Mouse (Mus musculus): Measurements from ENCODE around the gene Irf1. TPM values are rescaled to one million over a fixed set of nuclear protein-coding genes. Genes with fewer than 3 reads are reported as not detected.
A peak's percentile ranks its signal among the peaks of the same experiment; 100 is the strongest.

Irf1 gene
- polyA plus RNA-seq, 1 experiment from 2014 or later = 3.6 TPM

- no peak overlapping the region; the same call in 1 of the 2 replicates for H3K27ac ChIP-seq
- DNase-seq (ENCODE audit: low spot score) = no peak
- H3K4me1 ChIP-seq (replicated peaks) = peaks cover 39% of the 10 kb centered on the region
- 78% methylated on average over 8 of the region's 8 CpGs for WGBS
- no peaks in the 10 kb centered on the region for H3K9me3 ChIP-seq
- H3K4me3 ChIP-seq = no peak overlapping the region
- H3K36me3 ChIP-seq = no peaks in the 10 kb centered on the region
- no peaks in the 10 kb centered on the region for H3K27me3 ChIP-seq (ENCODE audit: insufficient read depth, poor library complexity, severe bottlenecking)
Measured at GRCm38 (mm10) chr11:53795813-53796212, 26.0 kb downstream of the Irf1 start.

- no peak overlapping the region for H3K4me3 ChIP-seq
- DNase-seq (ENCODE audit: low spot score) = no peak
- peaks cover 39% of the 10 kb centered on the region for H3K4me1 ChIP-seq (replicated peaks)
- 71% methylated on average over 12 of the region's 12 CpGs for WGBS
- peak overlapping the region; percentile 31; the same call in 1 of the 2 replicates for H3K27ac ChIP-seq
- no peaks in the 10 kb centered on the region for H3K9me3 ChIP-seq
- H3K36me3 ChIP-seq = no peaks in the 10 kb centered on the region
- no peaks in the 10 kb centered on the region for H3K27me3 ChIP-seq (ENCODE audit: insufficient read depth, poor library complexity, severe bottlenecking)
Measured at GRCm38 (mm10) chr11:53796409-53797151, 26.8 kb downstream of the Irf1 start.

GRCm38 (mm10) chr11:53797386-53797920, 27.6 kb downstream of the Irf1 start:
- H3K4me3 ChIP-seq = no peak overlapping the region
- H3K36me3 ChIP-seq = no peaks in the 10 kb centered on the region
- no peak for DNase-seq (ENCODE audit: low spot score)
- no peaks in the 10 kb centered on the region for H3K27me3 ChIP-seq (ENCODE audit: insufficient read depth, poor library complexity, severe bottlenecking)
- no peak overlapping the region for H3K27ac ChIP-seq
- no peaks in the 10 kb centered on the region for H3K9me3 ChIP-seq
- peaks cover 39% of the 10 kb centered on the region for H3K4me1 ChIP-seq (replicated peaks)
- WGBS = 60% methylated on average over 6 of the region's 6 CpGs

GRCm38 (mm10) chr11:53798041-53798711, 28.4 kb downstream of the Irf1 start:
- Histone ChIP-seq H3K4me1 (replicated peaks) (peaks cover 39% of the 10 kb centered on the region), H3K4me3 (no peak overlapping the region), H3K9me3 (no peaks in the 10 kb centered on the region), H3K36me3 (no peaks in the 10 kb centered on the region), H3K27me3 (ENCODE audit: insufficient read depth, poor library complexity, severe bottlenecking) (no peaks in the 10 kb centered on the region), H3K27ac (no peak overlapping the region)
- 92% methylated on average over 10 of the region's 10 CpGs for whole genome bisulfite sequencing
- no peak for DNase-seq (ENCODE audit: low spot score)

GRCm38 (mm10) chr11:53800036-53800435, 30.2 kb downstream of the Irf1 start:
- H3K9me3 ChIP-seq = no peaks in the 10 kb centered on the region
- WGBS = 57% methylated on average over 4 of the region's 4 CpGs

GRCm38 (mm10) chr11:53800975-53801374, 31.2 kb downstream of the Irf1 start:
- no peak for DNase-seq (ENCODE audit: low spot score)
- Histone ChIP-seq H3K27me3 (ENCODE audit: insufficient read depth, poor library complexity, severe bottlenecking) (no peaks in the 10 kb centered on the region), H3K27ac (no peak overlapping the region), H3K4me1 (replicated peaks) (peaks cover 22% of the 10 kb centered on the region), H3K4me3 (no peak overlapping the region), H3K36me3 (no peaks in the 10 kb centered on the region), H3K9me3 (no peaks in the 10 kb centered on the region)
- WGBS = 84% methylated on average over 5 of the region's 5 CpGs

More at GRCm38 (mm10) chr11:53800036-53800435, 30.2 kb downstream of the Irf1 start:
- H3K27ac ChIP-seq = no peak overlapping the region
- peaks cover 26% of the 10 kb centered on the region for H3K4me1 ChIP-seq (replicated peaks)
- no peaks in the 10 kb centered on the region for H3K27me3 ChIP-seq (ENCODE audit: insufficient read depth, poor library complexity, severe bottlenecking)
- no peak overlapping the region for H3K4me3 ChIP-seq
- DNase-seq (ENCODE audit: low spot score) = no peak
- H3K36me3 ChIP-seq = no peaks in the 10 kb centered on the region

- Histone ChIP-seq H3K36me3 (no peaks in the 10 kb centered on the region), H3K4me3 (no peak overlapping the region), H3K27me3 (ENCODE audit: insufficient read depth, poor library complexity, severe bottlenecking) (no peaks in the 10 kb centered on the region), H3K9me3 (no peaks in the 10 kb centered on the region), H3K27ac (no peak overlapping the region), H3K4me1 (replicated peaks) (peaks cover 6% of the 10 kb centered on the region; the same call in 1 of the 2 replicates)
- 87% methylated on average over 12 of the region's 12 CpGs for WGBS
- DNase-seq (ENCODE audit: low spot score) = no peak
Measured at GRCm38 (mm10) chr11:53803093-53803492, 33.3 kb downstream of the Irf1 start.

GRCm38 (mm10) chr11:53803494-53803893, 33.7 kb downstream of the Irf1 start:
- 88% methylated on average over 6 of the region's 6 CpGs for WGBS
- no peak overlapping the region for H3K4me3 ChIP-seq
- H3K36me3 ChIP-seq = no peaks in the 10 kb centered on the region
- H3K27ac ChIP-seq = no peak overlapping the region
- no peaks in the 10 kb centered on the region for H3K9me3 ChIP-seq
- no peak for DNase-seq (ENCODE audit: low spot score)
- H3K27me3 ChIP-seq (ENCODE audit: insufficient read depth, poor library complexity, severe bottlenecking) = no peaks in the 10 kb centered on the region
- peaks cover 6% of the 10 kb centered on the region; the same call in 1 of the 2 replicates for H3K4me1 ChIP-seq (replicated peaks)

GRCm38 (mm10) chr11:53804569-53805344, 34.9 kb downstream of the Irf1 start:
- Histone ChIP-seq H3K27ac (no peak overlapping the region), H3K9me3 (no peaks in the 10 kb centered on the region), H3K4me3 (no peak overlapping the region), H3K36me3 (no peaks in the 10 kb centered on the region), H3K4me1 (replicated peaks) (peaks cover 14% of the 10 kb centered on the region; the same call in 1 of the 2 replicates), H3K27me3 (ENCODE audit: insufficient read depth, poor library complexity, severe bottlenecking) (no peaks in the 10 kb centered on the region)
- DNase-seq (ENCODE audit: low spot score) = no peak
- WGBS = 85% methylated on average over 14 of the region's 14 CpGs

- H3K4me3 ChIP-seq = no peak overlapping the region
- no peak for DNase-seq (ENCODE audit: low spot score)
- 70% methylated on average over 9 of the region's 9 CpGs for WGBS
- no peak overlapping the region for H3K27ac ChIP-seq
- H3K36me3 ChIP-seq = no peaks in the 10 kb centered on the region
- peaks cover 14% of the 10 kb centered on the region for H3K4me1 ChIP-seq (replicated peaks)
- no peaks in the 10 kb centered on the region for H3K9me3 ChIP-seq
- no peaks in the 10 kb centered on the region for H3K27me3 ChIP-seq (ENCODE audit: insufficient read depth, poor library complexity, severe bottlenecking)
Measured at GRCm38 (mm10) chr11:53805786-53806185, 36.0 kb downstream of the Irf1 start.

- Histone ChIP-seq H3K4me1 (replicated peaks) (peaks cover 14% of the 10 kb centered on the region), H3K9me3 (no peaks in the 10 kb centered on the region), H3K36me3 (no peaks in the 10 kb centered on the region), H3K4me3 (no peak overlapping the region), H3K27me3 (ENCODE audit: insufficient read depth, poor library complexity, severe bottlenecking) (no peaks in the 10 kb centered on the region), H3K27ac (no peak overlapping the region)
- 36% methylated on average over 5 of the region's 5 CpGs for WGBS
- no peak for DNase-seq (ENCODE audit: low spot score)
Measured at GRCm38 (mm10) chr11:53809354-53809753, 39.5 kb downstream of the Irf1 start.

GRCm38 (mm10) chr11:53810156-53810555, 40.3 kb downstream of the Irf1 start:
- no peaks in the 10 kb centered on the region for H3K27me3 ChIP-seq (ENCODE audit: insufficient read depth, poor library complexity, severe bottlenecking)
- WGBS = 61% methylated on average over 5 of the region's 5 CpGs
- H3K4me1 ChIP-seq (replicated peaks) = peaks cover 14% of the 10 kb centered on the region
- no peak overlapping the region for H3K27ac ChIP-seq
- H3K4me3 ChIP-seq = no peak overlapping the region
- DNase-seq (ENCODE audit: low spot score) = no peak
- H3K36me3 ChIP-seq = no peaks in the 10 kb centered on the region
- H3K9me3 ChIP-seq = no peaks in the 10 kb centered on the region

Measured in hindbrain, embryonic 10.5 days (tissue).